Mouse (Mus musculus) ES-Bruce4 (cell line): Measurements from ENCODE around the gene Rexo4. TPM values are rescaled to one million over a fixed set of nuclear protein-coding genes. Genes with fewer than 3 reads are reported as not detected.

Source experiments
- H3K27ac ChIP-seq: 2 replicates; pipeline ENCODE4 v1.5.1; 2012; ENCODE audit warnings: low read length, inconsistent platforms; ENCODE audit not compliant: insufficient read depth
- H3K27me3 ChIP-seq: 2 replicates; pipeline ENCODE4 v1.6.1; 2012; ENCODE audit warnings: mild to moderate bottlenecking, low read length, inconsistent platforms; ENCODE audit not compliant: control insufficient read depth, poor library complexity, insufficient read depth, severe bottlenecking
- H3K36me3 ChIP-seq: 2 replicates; pipeline ENCODE4 v1.6.1; 2012; ENCODE audit warnings: inconsistent platforms, mild to moderate bottlenecking, low read length, moderate library complexity; ENCODE audit not compliant: control insufficient read depth, poor library complexity, insufficient read depth, severe bottlenecking
- H3K4me1 ChIP-seq: one replicate; pipeline ENCODE4 v1.8.1; 2011; ENCODE audit warnings: low read length; ENCODE audit not compliant: control insufficient read depth, insufficient read depth
- H3K4me3 ChIP-seq: 2 replicates; pipeline ENCODE4 v1.5.1; 2011; ENCODE audit warnings: low read depth, mild to moderate bottlenecking, low read length
- H3K9ac ChIP-seq: 2 replicates; pipeline ENCODE4 v1.6.1; 2012; ENCODE audit warnings: low read depth, mild to moderate bottlenecking, inconsistent platforms; ENCODE audit not compliant: poor library complexity, severe bottlenecking
- H3K9me3 ChIP-seq: replicated peaks from 2 replicates; pipeline ENCODE4 v1.6.1; 2012; ENCODE audit warnings: mild to moderate bottlenecking, low read length, inconsistent platforms; ENCODE audit not compliant: control insufficient read depth, poor library complexity, insufficient read depth, severe bottlenecking
- CTCF ChIP-seq: IDR thresholded peaks from one replicate; pipeline ENCODE4 v1.8.1; 2011; ENCODE audit warnings: low read depth, low read length
- EP300 ChIP-seq: IDR thresholded peaks from 2 replicates; pipeline ENCODE4 v1.6.1; 2011; ENCODE audit warnings: low read depth, low read length; ENCODE audit not compliant: insufficient read depth
- POLR2A ChIP-seq: IDR thresholded peaks from one replicate; pipeline ENCODE4 v1.8.1; 2011; ENCODE audit warnings: low read length; ENCODE audit not compliant: insufficient read depth
- polyA plus RNA-seq: library from polyadenylated mRNA; stranded (reverse); fragments of >200 nt; gene quantifications from 2 replicates; pipeline ENCODE4 v1.2.4, GENCODE M21; 2011; ENCODE audit warnings: low read depth; ENCODE audit not compliant: missing spikeins, insufficient read depth, insufficient read length

The Rexo4 gene
- polyA plus RNA-seq: 58.6 and 62.4 TPM in 2 replicates

DNA sequence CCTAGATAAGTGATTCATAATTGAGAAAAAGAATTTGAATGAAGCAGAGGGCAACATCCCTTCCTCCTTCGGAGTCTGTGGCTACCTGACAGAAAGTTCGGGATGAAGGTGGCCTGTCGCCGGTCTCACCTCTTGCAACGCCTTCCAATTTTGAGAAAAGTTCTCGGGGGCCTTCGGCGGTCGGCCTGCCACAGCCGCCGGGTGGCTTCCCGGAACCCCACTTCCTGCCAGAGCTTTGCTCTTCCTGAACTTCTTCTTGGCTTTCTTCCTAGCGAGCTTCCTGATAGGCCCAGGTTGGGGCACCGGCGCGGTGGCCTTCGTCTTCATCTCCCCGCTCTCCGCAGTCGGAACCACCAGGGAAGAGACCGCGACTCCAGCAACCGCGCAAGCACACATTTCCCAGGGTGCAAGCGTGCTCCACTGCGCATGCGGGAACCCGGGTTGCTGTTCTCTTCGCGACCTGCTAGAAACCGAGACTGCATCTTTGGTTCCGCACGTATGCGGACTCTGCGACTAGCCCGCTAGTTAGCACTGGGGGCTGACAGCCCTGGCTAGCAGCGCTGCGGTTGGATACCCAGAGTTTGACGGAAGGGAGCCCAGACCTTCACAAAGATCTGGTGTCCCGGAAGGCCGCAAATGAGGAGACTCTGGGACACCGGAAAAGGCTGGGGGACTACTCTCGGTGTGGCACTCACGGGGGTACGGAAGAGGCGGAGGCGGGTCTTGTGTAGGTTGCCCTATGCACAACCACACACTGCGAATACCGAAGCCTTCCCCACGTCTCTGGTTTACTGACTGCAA, at the start of gene Rexo4:
Rexo4 (minus strand) TSS at position 464 of the 801 bp plus-strand sequence.
- Histone ChIP-seq H3K27me3 (no peaks in the 10 kb centered on the region), H3K4me1 (no peaks in the 10 kb centered on the region), H3K9ac (peak within 1 kb of the TSS; percentile 73), H3K9me3 (no peaks in the 10 kb centered on the region), H3K4me3 (peak within 1 kb of the TSS; percentile 92), H3K27ac (peak within 1 kb of the TSS; percentile 52), H3K36me3 (peaks cover 17% of the 10 kb centered on the region)
- TF ChIP-seq EP300: no peak
- TF ChIP-seq POLR2A: peak; percentile 50

DNA sequence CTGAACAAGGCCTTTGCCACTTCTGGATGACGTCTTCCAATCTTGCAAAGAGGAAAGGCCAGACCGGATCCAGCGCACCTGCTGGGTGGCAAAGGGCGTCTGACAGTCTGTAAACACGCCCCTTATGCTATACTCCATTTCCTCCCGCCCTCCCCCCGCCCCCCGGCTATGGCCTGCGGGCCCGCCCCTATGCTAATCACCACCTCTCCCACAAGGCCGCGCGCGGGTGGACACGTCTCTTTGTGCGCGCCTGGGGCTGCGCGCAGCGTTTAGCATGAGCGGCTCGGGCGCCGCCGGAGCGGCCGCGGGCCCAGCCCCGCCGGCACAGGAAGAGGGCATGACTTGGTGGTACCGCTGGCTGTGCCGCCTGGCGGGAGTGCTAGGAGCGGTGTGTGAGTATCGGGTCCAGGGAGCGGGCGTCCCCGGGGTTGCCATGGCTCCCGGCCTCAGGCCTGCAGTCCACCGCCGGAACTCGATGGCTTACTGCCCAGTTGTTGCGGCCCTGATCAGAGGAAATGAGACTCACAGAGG, 45.6 kb upstream of the Rexo4 start, which contains the start of gene Cacfd1:
Cacfd1 (plus strand) TSS at position 213 of the 531 bp plus-strand sequence.
- TF ChIP-seq CTCF: no peak
- TF ChIP-seq EP300: no peak
- TF ChIP-seq POLR2A: no peak
- no peak within 1 kb of the TSS for H3K27ac ChIP-seq
- peaks cover 1% of the 10 kb centered on the region for H3K4me1 ChIP-seq
- H3K36me3 ChIP-seq: no peaks in the 10 kb centered on the region
- H3K9ac ChIP-seq: peak within 1 kb of the TSS; percentile 79
- no peaks in the 10 kb centered on the region for H3K27me3 ChIP-seq
- no peaks in the 10 kb centered on the region for H3K9me3 ChIP-seq
- peak within 1 kb of the TSS; percentile 78 for H3K4me3 ChIP-seq

DNA sequence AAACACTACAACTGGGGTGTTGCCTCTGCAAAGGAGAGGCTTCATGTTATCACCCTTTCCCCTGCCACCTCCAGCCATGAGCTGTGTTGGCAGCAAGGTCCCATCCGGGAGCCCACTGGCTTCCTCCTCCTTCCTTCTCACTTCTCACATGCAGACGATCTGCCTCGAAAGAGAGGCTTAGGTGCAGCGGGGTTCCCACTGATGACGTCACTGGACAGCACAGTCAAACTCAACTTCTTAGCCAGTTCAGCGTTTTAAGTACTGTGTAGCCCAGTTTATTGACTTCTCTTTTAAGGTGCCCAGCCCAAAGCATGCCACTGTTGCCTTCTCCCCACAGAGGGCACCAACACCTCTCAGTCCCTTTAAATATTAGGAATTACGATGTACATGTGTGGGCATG, 43.5 kb upstream of the Rexo4 start:
- Histone ChIP-seq H3K9ac (no peak overlapping the region), H3K36me3 (no peaks in the 10 kb centered on the region), H3K27me3 (no peaks in the 10 kb centered on the region), H3K9me3 (no peaks in the 10 kb centered on the region), H3K27ac (no peak overlapping the region), H3K4me3 (no peak overlapping the region), H3K4me1 (peaks cover 1% of the 10 kb centered on the region)
- TF ChIP-seq CTCF (no peak), EP300 (no peak)

DNA sequence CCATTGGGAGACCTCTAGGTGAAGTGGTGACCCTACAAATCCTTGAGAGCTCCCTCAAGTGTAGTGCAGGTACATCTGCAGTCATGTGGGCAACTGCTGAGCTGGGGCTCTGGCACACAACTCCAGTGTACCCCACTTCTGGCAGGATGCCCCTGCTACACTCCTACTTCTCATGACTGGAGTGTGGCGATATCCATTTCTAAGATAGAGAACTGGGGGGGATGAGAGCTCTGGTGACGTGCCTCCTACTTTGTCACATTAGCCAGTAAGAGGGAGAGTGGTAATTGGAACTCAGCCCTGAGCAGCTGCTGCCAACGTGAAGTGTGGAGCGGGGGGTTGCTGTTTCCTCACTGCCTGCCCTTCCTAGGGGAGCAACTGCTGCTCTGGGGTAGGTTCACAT, 42.1 kb upstream of the Rexo4 start:
- Histone ChIP-seq H3K9ac (no peak overlapping the region), H3K4me3 (no peak overlapping the region), H3K9me3 (no peaks in the 10 kb centered on the region), H3K27ac (no peak overlapping the region), H3K4me1 (peaks cover 1% of the 10 kb centered on the region), H3K27me3 (no peaks in the 10 kb centered on the region), H3K36me3 (no peaks in the 10 kb centered on the region)
- no peak for TF ChIP-seq POLR2A
- TF ChIP-seq EP300: no peak

DNA sequence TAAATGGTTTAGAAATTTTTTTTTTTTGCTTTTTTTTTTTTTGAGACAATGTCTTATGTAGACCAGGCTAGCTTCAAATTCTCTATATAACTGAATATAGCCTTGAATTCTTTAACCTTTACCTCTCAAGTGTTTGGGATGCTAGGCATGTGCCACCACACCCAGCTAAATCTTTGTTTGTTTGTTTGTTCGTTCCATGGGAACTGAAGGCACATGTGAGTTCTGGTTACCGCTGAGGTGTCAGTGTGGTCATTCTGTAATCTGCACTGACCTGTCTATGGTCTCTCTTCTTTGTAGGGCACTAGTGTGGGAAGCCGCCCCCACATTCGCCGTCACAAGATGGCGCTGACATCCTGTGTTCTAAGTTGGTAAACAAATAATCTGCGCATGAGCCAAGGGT, 33.8 kb upstream of the Rexo4 start:
- Histone ChIP-seq H3K9ac (no peak overlapping the region), H3K27ac (no peak overlapping the region), H3K27me3 (no peaks in the 10 kb centered on the region), H3K4me3 (no peak overlapping the region), H3K9me3 (no peaks in the 10 kb centered on the region), H3K4me1 (no peaks in the 10 kb centered on the region), H3K36me3 (no peaks in the 10 kb centered on the region)
- TF ChIP-seq EP300 (no peak), POLR2A (no peak), CTCF (no peak)

DNA sequence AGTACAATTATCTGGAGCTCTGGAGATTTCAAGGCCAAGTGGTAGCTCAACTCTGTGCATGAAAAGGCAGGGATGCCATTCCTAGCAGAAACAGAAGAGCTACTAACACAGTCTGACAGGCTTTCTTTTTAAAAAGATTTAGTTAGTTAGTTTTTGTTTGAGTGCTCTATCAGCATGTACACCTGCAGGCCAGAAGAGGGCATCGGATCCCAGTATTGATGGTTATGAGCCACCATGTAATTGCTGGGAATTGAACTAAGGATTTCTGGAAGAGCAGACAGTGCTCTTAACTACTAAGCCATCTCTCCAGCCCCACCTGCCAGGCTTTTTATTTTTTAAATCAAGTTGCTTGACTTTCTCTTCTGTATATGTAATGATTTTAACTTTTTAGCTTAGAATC, 33.3 kb upstream of the Rexo4 start:
- Histone ChIP-seq H3K36me3 (no peaks in the 10 kb centered on the region), H3K4me3 (no peak overlapping the region), H3K27me3 (no peaks in the 10 kb centered on the region), H3K9me3 (no peaks in the 10 kb centered on the region), H3K9ac (no peak overlapping the region), H3K4me1 (no peaks in the 10 kb centered on the region), H3K27ac (no peak overlapping the region)
- no peak for TF ChIP-seq CTCF
- TF ChIP-seq POLR2A: no peak
- TF ChIP-seq EP300: no peak
